Mouse (Mus musculus) liver, embryonic 14.5 days (tissue): ENCODE measurements around the gene Timm17b.

Source experiments
- CTCF ChIP-seq: IDR thresholded peaks from 2 replicates; pipeline ENCODE4 v1.5.1; 2016; ENCODE audit warnings: antibody characterized with exemption, low read depth, control low read depth
- EP300 ChIP-seq: IDR thresholded peaks from 2 replicates; pipeline ENCODE4 v1.6.1; 2016; ENCODE audit warnings: antibody characterized with exemption, low read depth

DNA sequence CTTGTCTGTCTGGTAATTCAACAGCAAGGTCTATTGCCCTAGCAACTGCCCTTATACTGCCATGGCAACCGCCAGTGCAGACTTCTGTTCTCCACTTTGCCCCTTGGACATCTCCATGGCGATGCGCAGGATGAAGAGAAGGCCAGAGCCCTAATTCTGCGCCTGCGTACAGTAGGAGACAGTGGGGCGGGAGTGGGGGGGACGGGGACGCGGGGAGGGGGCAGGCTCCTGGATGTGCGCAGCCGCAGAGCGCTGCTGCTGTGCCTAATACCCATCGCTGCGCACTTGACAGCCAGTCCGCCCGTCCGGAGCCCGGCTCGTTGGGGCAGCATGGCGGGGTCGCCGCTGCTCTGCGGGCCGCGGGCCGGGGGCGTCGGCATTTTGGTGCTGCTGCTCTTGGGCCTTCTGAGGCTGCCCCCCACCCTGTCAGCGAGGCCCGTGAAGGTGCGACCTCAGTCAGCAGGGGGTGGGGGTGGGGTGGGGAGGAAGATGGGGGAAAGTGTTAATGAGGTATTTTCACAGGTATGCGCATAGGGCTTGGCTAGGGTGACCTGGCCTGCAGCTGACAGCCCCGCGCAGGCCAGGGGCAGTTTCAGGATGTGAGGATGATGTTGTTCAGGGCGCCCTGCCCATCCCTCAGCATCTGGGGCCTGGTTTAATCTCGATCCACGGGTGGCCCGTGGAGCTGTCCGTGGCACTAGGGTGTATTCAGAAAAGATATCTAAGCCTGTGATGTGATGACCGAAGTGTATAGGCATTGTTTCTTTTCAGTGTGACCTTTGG, 20.6 kb downstream of the Timm17b start, which contains the start of gene Pcsk1n:
- TF ChIP-seq CTCF (no peak), EP300 (no peak)
